ENCODE assay signal across 13 mouse cellular contexts in genomic region chr15:79324373-79324772, GRCm38 (mm10). TPM values are rescaled to one million over a fixed set of nuclear protein-coding genes. Genes with fewer than 3 reads are reported as not detected.
A peak's percentile ranks its signal among the peaks of the same experiment; 100 is the strongest.
DNase-seq lines count a peak whose midpoint lies in the region; ATAC-seq and TF ChIP-seq lines count a peak whose summit lies in the region.
"Had no signal": no experiment of that assay in that cellular context is flagged by ENCODE, and none has a peak within 500 bp of the region (broad histone marks: within the 10 kb centered on the region; RNA-seq: fewer than 3 reads in every experiment).

No protein-coding gene starts in this region.

- H3K4me2 ChIP-seq in lung, embryonic 15.5 days = no peak overlapping the region
- no peak overlapping the region for H3K4me2 ChIP-seq in embryonic facial prominence, embryonic 15.5 days (replicated peaks)
- no peak overlapping the region for H3K4me2 ChIP-seq in liver, postnatal 0 days (ENCODE audit: low read depth, low read length)
- no peak overlapping the region for H3K4me2 ChIP-seq in forebrain, embryonic 13.5 days
- H3K4me2 ChIP-seq: forebrain, embryonic 15.5 days had no signal

- 92% methylated on average over 3 of the region's 3 CpGs for WGBS in heart, embryonic 10.5 days
- 70% methylated on average over 3 of the region's 3 CpGs for WGBS in lung, embryonic 15.5 days
- 84% methylated on average over 3 of the region's 3 CpGs for WGBS in embryonic facial prominence, embryonic 15.5 days
- 73% methylated on average over 3 of the region's 3 CpGs for WGBS in liver, postnatal 0 days (ENCODE audit: insufficient replicate concordance)
- WGBS in forebrain, embryonic 13.5 days = 96% methylated on average over 3 of the region's 3 CpGs

- no peaks in the 10 kb centered on the region for H3K36me3 ChIP-seq in heart, embryonic 10.5 days
- H3K36me3 ChIP-seq in lung, embryonic 15.5 days = no peaks in the 10 kb centered on the region
- no peaks in the 10 kb centered on the region for H3K36me3 ChIP-seq in embryonic facial prominence, embryonic 15.5 days
- no peaks in the 10 kb centered on the region for H3K36me3 ChIP-seq in liver, postnatal 0 days (replicated peaks; ENCODE audit: insufficient read depth, low read length)
- H3K36me3 ChIP-seq in forebrain, embryonic 13.5 days (ENCODE audit: poor library complexity, severe bottlenecking) = no peaks in the 10 kb centered on the region
- H3K36me3 ChIP-seq: forebrain, embryonic 15.5 days had no signal

- no peaks in the 10 kb centered on the region for H3K9me3 ChIP-seq in heart, embryonic 10.5 days
- H3K9me3 ChIP-seq in lung, embryonic 15.5 days = no peaks in the 10 kb centered on the region
- H3K9me3 ChIP-seq in embryonic facial prominence, embryonic 15.5 days (replicated peaks) = no peaks in the 10 kb centered on the region
- H3K9me3 ChIP-seq in liver, postnatal 0 days (ENCODE audit: low read length) = no peaks in the 10 kb centered on the region
- no peaks in the 10 kb centered on the region for H3K9me3 ChIP-seq in forebrain, embryonic 13.5 days (replicated peaks)
- H3K9me3 ChIP-seq: forebrain, embryonic 15.5 days had no signal

- no peak for ATAC-seq in lung, embryonic 15.5 days (ENCODE audit: borderline replicate concordance, extremely low read depth, low FRiP score, low TSS enrichment)
- no peak for ATAC-seq in embryonic facial prominence, embryonic 15.5 days (ENCODE audit: insufficient number of reproducible peaks, low FRiP score, low TSS enrichment, low read depth)
- no peak for ATAC-seq in liver, postnatal 0 days
- no peak for ATAC-seq in forebrain, embryonic 13.5 days
- ATAC-seq: forebrain, embryonic 15.5 days; inflammation-experienced regulatory T-cells, adult 6 months; midbrain, embryonic 16.5 days had no signal

- DNase-seq in heart, embryonic 10.5 days (ENCODE audit: low spot score) = no peak
- DNase-seq in heart, postnatal 10 days = no peak
- DNase-seq in lung, postnatal 4 days = no peak
- no peak for DNase-seq in liver, postnatal 0 days
- DNase-seq in adrenal gland, postnatal 4 days (ENCODE audit: low spot score in 2 of 2) = no peak
- DNase-seq: B cell, adult 2 months; cerebellum, postnatal 36 days had no signal

- peaks cover 60% of the 10 kb centered on the region for H3K4me1 ChIP-seq in heart, embryonic 10.5 days
- peaks cover 58% of the 10 kb centered on the region for H3K4me1 ChIP-seq in lung, embryonic 15.5 days
- peaks cover 49% of the 10 kb centered on the region for H3K4me1 ChIP-seq in embryonic facial prominence, embryonic 15.5 days
- H3K4me1 ChIP-seq in liver, postnatal 0 days (ENCODE audit: insufficient read depth) = peaks cover 63% of the 10 kb centered on the region
- H3K4me1 ChIP-seq in forebrain, embryonic 13.5 days = peaks cover 23% of the 10 kb centered on the region

- peak overlapping the region; percentile 60 for H3K27ac ChIP-seq in heart, embryonic 10.5 days
- peak overlapping the region; percentile 80 for H3K27ac ChIP-seq in lung, embryonic 15.5 days
- H3K27ac ChIP-seq in embryonic facial prominence, embryonic 15.5 days (replicated peaks) = peak overlapping the region; percentile 71
- H3K27ac ChIP-seq in liver, postnatal 0 days (ENCODE audit: low read depth) = peak overlapping the region; percentile 93
- H3K27ac ChIP-seq in forebrain, embryonic 13.5 days = no peak overlapping the region; the same call in 1 of the 2 replicates
- H3K27ac ChIP-seq: forebrain, embryonic 15.5 days had no signal

- intact Hi-C loops in heart, postnatal 10 days (cut with DNase I) = no loop called here

- H3K4me3 ChIP-seq in heart, embryonic 10.5 days = no peak overlapping the region
- H3K4me3 ChIP-seq in lung, embryonic 15.5 days = no peak overlapping the region
- no peak overlapping the region for H3K4me3 ChIP-seq in embryonic facial prominence, embryonic 15.5 days (replicated peaks)
- H3K4me3 ChIP-seq in liver, postnatal 0 days (ENCODE audit: low read depth, low read length) = no peak overlapping the region
- no peak overlapping the region for H3K4me3 ChIP-seq in forebrain, embryonic 13.5 days
- H3K4me3 ChIP-seq: forebrain, embryonic 15.5 days had no signal

- no peak overlapping the region for H3K9ac ChIP-seq in lung, embryonic 15.5 days
- no peak overlapping the region for H3K9ac ChIP-seq in embryonic facial prominence, embryonic 15.5 days
- no peak overlapping the region for H3K9ac ChIP-seq in liver, postnatal 0 days (replicated peaks)
- no peak overlapping the region for H3K9ac ChIP-seq in forebrain, embryonic 13.5 days
- H3K9ac ChIP-seq: forebrain, embryonic 15.5 days had no signal

- no peaks in the 10 kb centered on the region for H3K27me3 ChIP-seq in heart, embryonic 10.5 days (ENCODE audit: insufficient read depth, poor library complexity, severe bottlenecking)
- H3K27me3 ChIP-seq in lung, embryonic 15.5 days = no peaks in the 10 kb centered on the region
- no peaks in the 10 kb centered on the region for H3K27me3 ChIP-seq in embryonic facial prominence, embryonic 15.5 days
- H3K27me3 ChIP-seq in liver, postnatal 0 days (ENCODE audit: insufficient read depth, low read length) = no peaks in the 10 kb centered on the region
- no peaks in the 10 kb centered on the region for H3K27me3 ChIP-seq in forebrain, embryonic 13.5 days
- H3K27me3 ChIP-seq: forebrain, embryonic 15.5 days had no signal

- TF ChIP-seq EP300 in liver, postnatal 0 days (IDR thresholded peaks at IDR 0.05; ENCODE audit: low read depth) = no peak

- no peak for TF ChIP-seq CTCF in liver, postnatal 0 days (IDR thresholded peaks at IDR 0.05; ENCODE audit: low read depth)

RNA-seq across cellular contexts. Expression of gene Pla2g6, which starts 3.8 kb away (rescaled TPM):
- 17.2 and 17.3 TPM in 2 replicates for polyA plus RNA-seq in heart, embryonic 10.5 days (2016; fragmentation: Nextera tagmentation; extraction: Ambion mirVana)
- total RNA-seq in heart, postnatal 10 days (2021) = 10 to 100 TPM in 1 of 2 experiments, 1 to 10 TPM in 1; 9.1 to 11.1 TPM
- 19.1 and 20.2 TPM in 2 replicates for polyA plus RNA-seq in lung, embryonic 15.5 days (2015; fragmentation: Nextera tagmentation; extraction: Ambion mirVana)
- 16.2 and 17.0 TPM in 2 replicates for polyA plus RNA-seq in embryonic facial prominence, embryonic 15.5 days (2015; fragmentation: Nextera tagmentation; extraction: Ambion mirVana)
- polyA plus RNA-seq in liver, postnatal 0 days (2015; fragmentation: Nextera tagmentation; extraction: Ambion mirVana) = 18.5 and 18.8 TPM in 2 replicates
- 10 to 100 TPM; 25.3 to 28.2 TPM for total RNA-seq in adrenal gland, postnatal 4 days (2021)
- 24.9 and 29.6 TPM in 2 replicates for polyA plus RNA-seq in forebrain, embryonic 13.5 days (2015; fragmentation: Nextera tagmentation; extraction: Ambion mirVana)

RNA-seq across cellular contexts. Expression of gene Maff, which starts 22.0 kb away (rescaled TPM):
- 1.6 and 2.0 TPM in 2 replicates for polyA plus RNA-seq in heart, embryonic 10.5 days (2016; fragmentation: Nextera tagmentation; extraction: Ambion mirVana)
- 1 to 10 TPM; 4.8 to 6.0 TPM for total RNA-seq in heart, postnatal 10 days (2021)
- polyA plus RNA-seq in lung, embryonic 15.5 days (2015; fragmentation: Nextera tagmentation; extraction: Ambion mirVana) = 4.8 and 5.3 TPM in 2 replicates
- polyA plus RNA-seq in embryonic facial prominence, embryonic 15.5 days (2015; fragmentation: Nextera tagmentation; extraction: Ambion mirVana) = 3.5 and 3.7 TPM in 2 replicates
- polyA plus RNA-seq in liver, postnatal 0 days (2015; fragmentation: Nextera tagmentation; extraction: Ambion mirVana) = 0.94 and 1.1 TPM in 2 replicates
- 1 to 10 TPM; 3.2 to 4.6 TPM for total RNA-seq in adrenal gland, postnatal 4 days (2021)
- 1.2 and 1.3 TPM in 2 replicates for polyA plus RNA-seq in forebrain, embryonic 13.5 days (2015; fragmentation: Nextera tagmentation; extraction: Ambion mirVana)

RNA-seq across cellular contexts. Expression of gene Baiap2l2, which starts 39.0 kb away (rescaled TPM):
- polyA plus RNA-seq in heart, embryonic 10.5 days (2016; fragmentation: Nextera tagmentation; extraction: Ambion mirVana) = 10.2 and 14.7 TPM in 2 replicates
- under 1 TPM in 1 of 2 experiments, not detected in 1; 0.62 TPM for total RNA-seq in heart, postnatal 10 days (2021)
- 3.1 and 4.4 TPM in 2 replicates for polyA plus RNA-seq in lung, embryonic 15.5 days (2015; fragmentation: Nextera tagmentation; extraction: Ambion mirVana)
- polyA plus RNA-seq in embryonic facial prominence, embryonic 15.5 days (2015; fragmentation: Nextera tagmentation; extraction: Ambion mirVana) = 16.1 and 18.5 TPM in 2 replicates
- 1.2 and 2.1 TPM in 2 replicates for polyA plus RNA-seq in liver, postnatal 0 days (2015; fragmentation: Nextera tagmentation; extraction: Ambion mirVana)
- total RNA-seq in adrenal gland, postnatal 4 days (2021) = 1 to 10 TPM; 2.3 to 5.5 TPM
- polyA plus RNA-seq in forebrain, embryonic 13.5 days (2015; fragmentation: Nextera tagmentation; extraction: Ambion mirVana) = 0.63 and 2.1 TPM in 2 replicates
